Mouse (Mus musculus) lung, adult 2 months (tissue): ENCODE measurements around the gene Hist1h4j. TPM values are rescaled to one million over a fixed set of nuclear protein-coding genes. Genes with fewer than 3 reads are reported as not detected.
"Not testable (repeated sequence)": the region's sequence is repeated elsewhere in the genome, so short reads cannot be mapped to it uniquely, and the experiment has no call there.

Source experiments
- DNase-seq: peaks from one replicate; pipeline ENCODE4 v3.0.0; 2022
- H3K4me1 ChIP-seq: fragments of 200-500 bp; 2 replicates; pipeline ENCODE4 v1.6.1; 2011; ENCODE audit warnings: low read length; ENCODE audit not compliant: control insufficient read depth, insufficient read depth
- H3K4me3 ChIP-seq: fragments of 200-500 bp; replicated peaks from 2 replicates; pipeline ENCODE3; 2011; ENCODE audit warnings: low read depth, mild to moderate bottlenecking, control low read depth, low read length; ENCODE audit errors: extremely low read depth
- CTCF ChIP-seq: fragments of 200-500 bp; IDR thresholded peaks from 2 replicates; pipeline ENCODE4 v1.5.1; 2011; ENCODE audit warnings: mild to moderate bottlenecking, low read length, control low read depth; ENCODE audit not compliant: insufficient read depth
- POLR2A ChIP-seq: fragments of 200-500 bp; IDR thresholded peaks from 2 replicates; pipeline ENCODE4 v1.6.1; 2011; ENCODE audit warnings: low read depth, mild to moderate bottlenecking, control low read depth, low read length, borderline replicate concordance; ENCODE audit errors: extremely low read depth
- WGBS: fragments of 180-500 bp; shearing (Covaris S2); methylation state at CpG from one replicate; pipeline ENCODE4 v1.1.7; 2018; 5-methylcytosine and 5-hydroxymethylcytosine counted together
- polyA plus RNA-seq: library from polyadenylated mRNA; depleted of rRNA; stranded (reverse); fragments of >200 nt; gene quantifications from 2 replicates; pipeline ENCODE4 v1.2.3, GENCODE M21; 2012

Hist1h4j gene
- polyA plus RNA-seq, 1 experiment, result 1.3 TPM

- Histone ChIP-seq H3K4me3 (peak overlapping the region; percentile 57), H3K4me1 (no peaks in the 10 kb centered on the region)
- DNase-seq, result peak; percentile 61
- peak; percentile 84 for TF ChIP-seq CTCF
- TF ChIP-seq POLR2A, result no peak
- WGBS, result under 1% methylated on average over 21 of the region's 21 CpGs
Observed at GRCm38 (mm10) chr13:21734010-21734905, 606 bp upstream of the Hist1h4j start.

- DNase-seq, result no peak
- no peak for TF ChIP-seq POLR2A
- TF ChIP-seq CTCF, result no peak
- Histone ChIP-seq H3K4me1 (peaks cover 5% of the 10 kb centered on the region; the same call in 1 of the 2 replicates), H3K4me3 (no peak overlapping the region)
- WGBS, result 66% methylated on average over 1 of the region's 1 CpGs
Observed at GRCm38 (mm10) chr13:21745006-21745405, 10.1 kb downstream of the Hist1h4j start.

DNA sequence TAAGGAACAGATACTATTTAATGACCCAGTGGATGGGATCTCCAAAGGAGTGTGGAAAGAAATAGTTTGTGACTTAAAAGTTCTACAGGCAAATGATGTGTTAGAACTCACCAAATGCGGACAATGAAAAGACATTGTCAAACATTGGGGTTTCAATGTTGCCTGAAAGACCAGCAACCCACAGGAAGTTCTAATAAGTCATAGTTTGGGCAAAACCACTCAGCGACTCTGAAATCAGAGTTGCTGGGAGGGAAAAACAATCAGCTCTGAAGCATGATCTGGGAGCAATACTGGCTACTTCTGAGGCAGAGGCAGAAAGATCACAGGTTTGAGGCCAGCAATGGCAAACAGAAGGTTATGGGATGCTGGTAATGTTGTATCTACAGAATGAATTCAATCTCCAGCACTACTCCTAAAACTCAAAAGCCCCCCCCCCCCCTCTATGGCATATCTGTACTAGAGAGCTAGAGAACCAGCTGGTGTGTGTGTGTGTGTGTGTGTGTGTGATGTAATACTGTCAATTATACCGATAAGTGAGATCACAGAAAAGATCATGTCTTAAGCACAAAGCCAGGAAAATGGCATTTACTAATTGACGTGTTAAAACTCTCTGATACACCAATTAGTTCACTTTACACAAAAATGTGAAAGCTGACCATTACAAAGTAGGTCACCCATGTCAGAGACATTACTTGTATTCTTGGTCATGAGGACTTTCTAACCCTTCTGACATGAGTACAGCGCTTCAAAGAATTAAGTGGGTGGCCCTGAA is 14.7 kb downstream of the Hist1h4j start:
- 9% methylated on average over 5 of the region's 5 CpGs for WGBS
- no peak for TF ChIP-seq POLR2A
- Histone ChIP-seq H3K4me3 (peak overlapping the region; percentile 41), H3K4me1 (peaks cover 7% of the 10 kb centered on the region)
- no peak for DNase-seq

DNA sequence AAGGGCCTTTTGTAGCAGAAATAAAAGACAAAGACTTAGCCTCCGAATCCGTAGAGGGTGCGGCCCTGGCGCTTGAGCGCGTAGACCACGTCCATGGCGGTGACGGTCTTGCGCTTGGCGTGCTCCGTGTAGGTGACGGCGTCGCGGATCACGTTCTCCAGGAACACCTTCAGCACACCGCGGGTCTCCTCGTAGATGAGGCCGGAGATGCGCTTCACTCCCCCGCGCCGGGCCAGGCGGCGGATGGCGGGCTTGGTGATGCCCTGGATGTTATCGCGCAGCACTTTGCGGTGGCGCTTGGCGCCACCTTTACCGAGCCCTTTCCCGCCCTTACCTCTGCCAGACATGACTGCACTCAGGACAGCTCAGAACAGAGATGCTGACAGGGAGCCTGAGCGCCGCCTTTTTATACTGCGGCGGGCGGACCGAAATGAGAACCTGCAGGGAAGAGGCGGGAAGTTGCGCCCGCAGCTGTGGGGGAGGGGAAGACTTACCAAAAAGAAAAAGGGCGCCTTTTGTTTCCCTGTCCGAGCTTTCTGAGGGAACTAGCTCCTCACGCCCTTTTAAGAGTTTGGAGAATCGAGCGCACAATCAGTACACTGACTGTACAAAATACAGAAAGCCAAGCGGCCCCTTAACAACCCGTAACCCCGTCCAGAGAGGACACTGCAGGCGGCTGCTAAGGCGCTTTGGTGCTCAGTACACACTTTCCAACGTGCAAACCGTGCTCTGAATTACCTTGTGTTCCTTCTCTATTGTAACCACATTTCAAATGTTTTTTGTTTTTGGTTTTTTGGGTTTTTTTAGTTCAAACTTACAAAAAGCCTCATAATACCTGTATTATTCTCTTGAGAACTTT is 15.5 kb downstream of the Hist1h4j start, which contains the start of gene Hist1h4k:
Gene Hist1h4k, minus strand, starts transcription at position 347 of the 859 bp plus-strand sequence.
- WGBS, result under 1% methylated on average over 40 of the region's 56 CpGs
- H3K4me3 ChIP-seq, result peak within 1 kb of the TSS; percentile 48
- H3K4me1 ChIP-seq, result not testable (repeated sequence)
- peak; percentile 81 for DNase-seq
- TF ChIP-seq POLR2A, result peak; percentile 79; the same call in 1 of the 2 replicates

DNA sequence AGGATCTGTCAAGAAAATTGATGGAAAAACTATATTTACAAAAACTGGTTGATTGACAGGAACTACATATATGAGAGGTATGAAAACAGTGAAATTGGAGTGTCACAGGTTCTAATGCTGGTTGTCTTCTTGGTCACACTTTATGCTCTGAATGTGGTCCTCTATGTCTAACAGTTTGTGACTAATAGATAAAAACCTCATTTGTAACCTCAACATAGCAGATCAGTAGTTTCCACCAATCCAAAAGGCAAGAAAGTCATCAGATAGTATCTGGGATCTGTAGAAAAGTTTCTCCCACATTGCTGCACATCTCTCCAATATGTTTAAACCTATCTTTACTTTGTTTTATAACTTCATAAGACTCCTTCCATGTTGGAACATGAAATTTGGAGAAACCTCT is 16.6 kb downstream of the Hist1h4j start:
- H3K4me3 ChIP-seq, result no peak overlapping the region
- TF ChIP-seq POLR2A (no peak), CTCF (no peak)
- DNase-seq, result no peak
- H3K4me1 ChIP-seq, result peaks cover 8% of the 10 kb centered on the region

- 61% methylated on average over 3 of the region's 3 CpGs for WGBS
- H3K4me3 ChIP-seq, result no peak overlapping the region
- H3K4me1 ChIP-seq, result peaks cover 8% of the 10 kb centered on the region
- no peak for TF ChIP-seq CTCF
- DNase-seq, result no peak
Observed at GRCm38 (mm10) chr13:21751827-21752226, 17.0 kb downstream of the Hist1h4j start.

DNA sequence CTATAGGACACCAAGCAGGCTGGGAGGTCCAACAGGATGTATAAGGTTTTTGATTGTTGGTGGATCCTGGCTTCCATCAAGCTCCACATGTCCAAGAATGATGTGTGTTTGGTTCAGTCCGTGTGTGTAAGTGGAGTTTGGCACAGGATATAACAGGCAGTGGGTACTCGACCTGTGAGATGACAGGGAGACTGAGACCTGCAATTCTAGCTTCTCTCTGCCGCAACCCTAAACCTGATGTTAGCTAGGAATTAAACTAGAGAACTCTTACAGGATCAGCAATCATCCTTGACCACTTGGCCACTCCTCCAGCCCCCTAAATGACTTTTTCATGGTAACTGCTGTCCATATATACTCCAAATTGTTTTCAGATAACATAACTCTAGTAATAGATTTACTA is 17.5 kb downstream of the Hist1h4j start:
- no peak for DNase-seq
- TF ChIP-seq POLR2A (no peak), CTCF (no peak)
- 34% methylated on average over 3 of the region's 3 CpGs for WGBS
- Histone ChIP-seq H3K4me3 (no peak overlapping the region), H3K4me1 (peaks cover 8% of the 10 kb centered on the region)

DNA sequence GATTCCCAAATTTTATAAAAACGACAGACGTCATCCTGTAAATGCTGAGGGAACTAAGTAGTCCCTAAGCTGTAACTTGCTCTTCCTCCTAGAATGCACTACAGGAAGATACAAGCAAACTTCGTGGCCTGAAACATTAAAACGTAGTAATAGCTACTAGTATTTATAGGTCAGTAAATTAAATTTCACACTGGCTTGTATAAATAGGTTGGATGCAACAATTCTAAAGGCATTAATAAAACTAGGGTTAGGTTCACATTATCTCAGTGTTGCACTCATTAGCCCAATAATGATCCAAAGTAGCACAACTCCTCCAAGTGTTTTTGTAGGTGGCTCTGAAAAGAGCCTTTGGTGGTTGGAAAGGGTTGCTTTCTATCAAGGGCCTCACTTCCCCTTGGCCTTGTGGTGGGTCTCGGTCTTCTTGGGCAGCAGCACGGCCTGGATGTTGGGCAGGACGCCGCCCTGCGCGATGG is 18.2 kb downstream of the Hist1h4j start:
- no peak for DNase-seq
- 2% methylated on average over 10 of the region's 10 CpGs for WGBS

DNA sequence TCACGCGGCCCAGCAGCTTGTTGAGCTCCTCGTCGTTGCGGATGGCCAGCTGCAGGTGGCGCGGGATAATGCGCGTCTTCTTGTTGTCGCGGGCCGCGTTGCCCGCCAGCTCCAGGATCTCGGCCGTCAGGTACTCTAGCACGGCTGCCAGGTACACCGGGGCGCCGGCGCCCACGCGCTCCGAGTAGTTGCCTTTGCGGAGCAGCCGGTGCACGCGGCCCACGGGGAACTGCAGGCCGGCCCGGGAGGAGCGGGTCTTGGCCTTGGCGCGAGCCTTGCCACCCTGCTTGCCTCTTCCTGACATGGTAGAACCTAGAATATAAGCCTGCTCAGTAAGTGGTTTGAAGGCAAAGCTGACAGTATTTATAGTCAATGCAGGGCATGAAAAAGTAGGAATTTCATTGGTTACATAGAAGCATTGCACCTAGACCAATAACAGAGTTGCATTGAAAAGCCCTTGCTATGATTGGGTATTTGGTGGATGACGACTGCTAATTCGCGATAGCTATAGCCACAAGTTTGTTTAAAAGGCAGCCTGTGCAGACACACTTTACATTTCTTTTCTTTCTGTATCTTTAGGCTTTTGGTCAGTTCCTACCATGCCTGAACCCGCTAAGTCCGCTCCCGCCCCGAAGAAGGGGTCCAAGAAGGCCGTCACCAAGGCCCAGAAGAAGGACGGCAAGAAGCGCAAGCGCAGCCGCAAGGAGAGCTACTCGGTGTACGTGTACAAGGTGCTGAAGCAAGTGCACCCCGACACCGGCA is 18.8 kb downstream of the Hist1h4j start, which contains the start of the genes Hist1h2ak and Hist1h2bn:
Gene Hist1h2ak, minus strand, starts transcription at position 304 of the 762 bp plus-strand sequence.
Gene Hist1h2bn, plus strand, starts transcription at position 600 of the 762 bp plus-strand sequence.
- under 1% methylated on average over 48 of the region's 50 CpGs for WGBS
- H3K4me1 ChIP-seq, result not testable (repeated sequence)
- H3K4me3 ChIP-seq, result peak within 1 kb of the TSS; percentile 98
- peak; percentile 50 for DNase-seq
- TF ChIP-seq POLR2A, result peak; percentile 48; the same call in 1 of the 2 replicates

More for the DNA sequence above, 18.2 kb downstream of the Hist1h4j start:
- no peak for TF ChIP-seq POLR2A
- no peak for TF ChIP-seq CTCF
- Histone ChIP-seq H3K4me1 (peaks cover 8% of the 10 kb centered on the region), H3K4me3 (peak overlapping the region; percentile 45)

GRCm38 (mm10) chr13:21754294-21755001 is 19.6 kb downstream of the Hist1h4j start:
- H3K4me3 ChIP-seq, result peak overlapping the region; percentile 47
- WGBS, result under 1% methylated on average over 21 of the region's 26 CpGs
- not testable (repeated sequence) for H3K4me1 ChIP-seq
- peak; percentile 11 for DNase-seq
